Mouse (Mus musculus): ENCODE measurements around the gene Bora. TPM values are rescaled to one million over a fixed set of nuclear protein-coding genes. Genes with fewer than 3 reads are reported as not detected.

The Bora gene
- 16.1 and 17.3 TPM in 2 replicates for polyA plus RNA-seq (2012; rRNA removed)

DNA sequence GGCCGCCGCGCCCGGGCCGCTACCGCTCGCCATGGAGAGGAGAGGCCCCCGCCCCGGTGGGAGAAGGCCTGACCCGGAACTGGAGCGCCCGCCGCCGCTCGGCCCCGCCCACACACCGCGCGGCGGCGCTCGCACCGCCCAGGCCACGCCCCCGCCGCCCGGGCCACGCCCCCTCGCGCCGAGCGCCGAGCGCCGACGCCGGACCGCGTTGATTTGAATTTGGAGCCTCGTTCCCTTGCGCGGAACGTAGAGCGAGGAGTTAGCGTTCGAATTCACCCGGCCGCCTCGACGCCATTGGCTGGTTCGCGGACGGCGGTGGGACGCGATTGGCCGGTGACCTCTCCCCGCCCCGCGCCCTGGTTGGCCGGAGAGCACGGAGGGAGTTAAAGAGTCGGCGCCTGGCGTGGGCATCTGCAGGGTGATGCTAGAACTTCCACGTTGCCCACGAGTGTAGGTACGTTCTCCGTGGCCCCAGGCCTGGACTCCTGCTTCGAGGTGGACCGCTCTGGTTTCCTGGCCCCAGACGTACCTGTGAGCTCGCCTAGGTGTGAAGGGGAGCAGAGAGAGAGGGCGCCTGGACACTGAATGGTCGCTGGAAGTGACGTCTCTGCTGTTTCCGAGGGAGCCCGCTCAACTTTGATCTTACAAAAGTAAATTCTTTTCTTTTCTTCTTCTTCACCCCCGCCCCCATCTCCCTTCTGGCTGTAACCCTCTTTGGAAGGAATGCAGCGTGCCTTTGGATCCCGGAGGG, at the start of gene Bora, which contains the start of gene Mzt1:
Bora (plus strand) TSS at position 192 of the 751 bp plus-strand sequence.
Mzt1 (minus strand) TSS at position 104 of the 751 bp plus-strand sequence.

DNA sequence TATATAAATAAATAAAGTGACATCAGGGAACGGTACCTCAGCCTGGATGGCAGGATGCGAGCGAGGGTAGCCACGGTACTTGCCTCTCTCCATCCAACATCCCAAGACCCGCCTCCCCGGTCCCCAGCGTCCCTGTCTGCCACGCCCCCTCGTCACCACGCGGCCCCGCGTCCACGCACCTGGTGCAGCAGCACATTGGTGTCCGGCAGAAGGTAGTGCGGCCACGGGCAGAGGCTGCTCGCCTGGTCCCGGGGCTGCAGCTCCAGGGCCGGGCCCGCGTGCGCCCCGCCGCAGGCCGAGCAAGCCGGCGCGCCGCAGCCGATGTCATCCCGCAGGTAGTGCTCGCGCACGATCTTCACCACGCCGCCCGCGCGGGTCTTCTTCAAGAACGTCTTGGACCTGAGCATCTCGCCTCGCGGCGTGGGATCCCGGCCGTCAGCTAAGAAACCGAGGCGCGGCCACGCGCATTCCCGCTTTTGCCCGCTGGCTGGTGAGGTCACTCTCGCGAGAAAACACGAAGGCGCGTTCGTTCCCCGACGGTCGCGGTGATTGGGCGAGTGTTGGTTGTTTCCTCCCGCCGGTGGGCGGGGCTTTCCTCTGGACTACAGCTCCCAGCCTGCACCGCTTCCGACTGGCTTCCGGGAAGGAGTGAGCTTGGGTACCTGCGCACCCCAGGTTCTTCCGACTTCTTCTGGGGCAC, 53.4 kb downstream of the Bora start, which contains the start of the genes Pibf1 and Dis3:
Pibf1 (plus strand) TSS at position 158 of the 700 bp plus-strand sequence.
Dis3 (minus strand) TSS at position 504 of the 700 bp plus-strand sequence.

Other genes with a start within 250 kb of the Bora start
- gene Rpl36a-ps1, start 51.9 kb upstream of the Bora start, polyA plus RNA-seq (2012; rRNA removed): 3.4 and 3.7 TPM in 2 replicates
- 60.8 and 69.2 TPM in 2 replicates for gene Mzt1, start 88 bp upstream of the Bora start, polyA plus RNA-seq (2012; rRNA removed)
- 10.5 and 11.9 TPM in 2 replicates for gene Pibf1, start 53.2 kb downstream of the Bora start, polyA plus RNA-seq (2012; rRNA removed)
- 23.7 and 25.5 TPM in 2 replicates for gene Dis3, start 53.5 kb downstream of the Bora start, polyA plus RNA-seq (2012; rRNA removed)

Data from central nervous system, embryonic 14 days (tissue).